Mouse (Mus musculus) neural tube, embryonic 11.5 days (tissue): ENCODE results near the gene Rpl36al. TPM values are rescaled to one million over a fixed set of nuclear protein-coding genes. Genes with fewer than 3 reads are reported as not detected.

ENCODE experiments used
- ATAC-seq: fragments of 200-750 bp; cut with Nextera tagmentation; 2 replicates; pipeline ENCODE4 v1.8.0; 2017; ENCODE audit warnings: moderate number of reproducible peaks, mild to moderate bottlenecking, moderate TSS enrichment, moderate library complexity; ENCODE audit not compliant: insufficient read depth, low FRiP score, low TSS enrichment
- DNase-seq: peaks from one replicate; pipeline ENCODE4 v3.0.0-alpha.2; 2015; ENCODE audit warnings: low spot score
- H3K27ac ChIP-seq: fragments of 300-500 bp; sonication (generic); 2 replicates; pipeline ENCODE4 v1.5.1; 2014; ENCODE audit warnings: low read depth, mild to moderate bottlenecking, low read length
- H3K27me3 ChIP-seq: fragments of 300-500 bp; sonication (generic); 2 replicates; pipeline ENCODE4 v1.6.1; 2014; ENCODE audit warnings: mild to moderate bottlenecking, low read length, mixed read lengths; ENCODE audit not compliant: control insufficient read depth, insufficient read depth
- H3K36me3 ChIP-seq: fragments of 300-500 bp; sonication (generic); 2 replicates; pipeline ENCODE4 v1.6.1; 2014; ENCODE audit warnings: mild to moderate bottlenecking, low read length, moderate library complexity, mixed read lengths; ENCODE audit not compliant: control insufficient read depth, insufficient read depth
- H3K4me1 ChIP-seq: fragments of 300-500 bp; sonication (generic); 2 replicates; pipeline ENCODE4 v1.6.1; 2014; ENCODE audit warnings: low read length, mixed read lengths; ENCODE audit not compliant: control insufficient read depth, insufficient read depth
- H3K4me2 ChIP-seq: fragments of 300-500 bp; sonication (generic); 2 replicates; pipeline ENCODE4 v1.6.1; 2014; ENCODE audit warnings: low read depth, mild to moderate bottlenecking, moderate library complexity
- H3K4me3 ChIP-seq: fragments of 300-500 bp; sonication (generic); 2 replicates; pipeline ENCODE4 v1.5.1; 2014; ENCODE audit warnings: low read depth, low read length
- H3K9ac ChIP-seq: fragments of 300-500 bp; sonication (generic); 2 replicates; pipeline ENCODE4 v1.6.1; 2014; ENCODE audit warnings: mild to moderate bottlenecking, low read length
- H3K9me3 ChIP-seq: fragments of 300-500 bp; sonication (generic); 2 replicates; pipeline ENCODE4 v1.6.1; 2016; ENCODE audit warnings: low read length; ENCODE audit not compliant: control insufficient read depth
- WGBS: fragments of 180-500 bp; shearing (Covaris S2); extraction: QIAGEN DNeasy Blood & Tissue Kit; methylation state at CpG from one replicate; pipeline ENCODE4 v1.1.7; 2014; 5-methylcytosine and 5-hydroxymethylcytosine counted together
- polyA plus RNA-seq: library from polyadenylated mRNA; unstranded; fragments of >200 nt; fragmentation: Nextera tagmentation; extraction: Ambion mirVana; gene quantifications from 2 replicates; pipeline ENCODE4 v1.2.1, GENCODE M21; 2014

Rpl36al gene
- 442 and 491 TPM in 2 replicates for polyA plus RNA-seq

DNA sequence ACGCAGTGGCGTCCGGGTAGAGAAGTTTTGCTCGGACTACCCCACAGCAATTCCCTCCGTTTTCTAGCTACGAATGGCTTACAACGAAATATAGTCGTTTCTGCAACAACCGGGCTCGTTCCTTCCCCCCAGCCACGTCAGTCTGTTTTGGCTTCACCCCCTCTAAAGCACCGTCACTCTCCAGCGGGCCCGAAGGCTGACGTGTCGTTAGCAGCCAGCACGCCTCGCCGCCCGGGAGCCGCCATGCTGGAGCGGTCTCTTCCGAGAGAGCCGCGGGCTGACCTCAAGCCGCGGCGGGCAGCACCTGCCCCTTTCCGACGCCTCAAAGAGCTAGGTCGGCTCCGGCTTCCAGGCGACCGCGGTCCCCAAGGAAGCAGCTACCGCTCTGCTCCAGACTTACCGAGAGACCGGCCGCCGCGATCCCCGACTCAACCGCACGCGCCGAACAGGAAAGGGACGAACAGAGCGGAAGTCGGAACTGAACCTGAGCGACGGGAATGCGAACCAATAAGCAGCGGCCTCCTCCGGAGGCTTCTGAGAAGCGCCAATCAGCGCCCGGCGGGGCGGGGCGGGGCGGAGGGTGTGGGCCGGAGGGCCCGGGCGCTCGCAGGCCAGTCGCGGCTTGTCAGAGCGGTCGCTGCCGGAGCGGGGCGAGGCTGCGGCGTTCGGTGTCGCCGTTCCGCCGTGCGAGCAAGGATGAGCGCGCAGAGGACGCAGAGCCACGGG is at the start of gene Rpl36al, which contains the start of gene Mgat2:
TSS of gene Rpl36al (minus strand) at position 501 of the 726 bp plus-strand sequence.
TSS of gene Mgat2 (plus strand) at position 575 of the 726 bp plus-strand sequence.
- peak within 1 kb of the TSS; percentile 86 for H3K4me3 ChIP-seq
- H3K27ac ChIP-seq: peak within 1 kb of the TSS; percentile 86
- H3K4me1 ChIP-seq: peaks cover 13% of the 10 kb centered on the region
- H3K9me3 ChIP-seq: no peaks in the 10 kb centered on the region
- peak within 1 kb of the TSS; percentile 92 for H3K4me2 ChIP-seq
- WGBS: under 1% methylated on average over 80 of the region's 84 CpGs
- ATAC-seq (peak; percentile 100), DNase-seq (peak; percentile 99)
- no peaks in the 10 kb centered on the region for H3K36me3 ChIP-seq
- H3K27me3 ChIP-seq: no peaks in the 10 kb centered on the region
- peak within 1 kb of the TSS; percentile 88 for H3K9ac ChIP-seq

DNA sequence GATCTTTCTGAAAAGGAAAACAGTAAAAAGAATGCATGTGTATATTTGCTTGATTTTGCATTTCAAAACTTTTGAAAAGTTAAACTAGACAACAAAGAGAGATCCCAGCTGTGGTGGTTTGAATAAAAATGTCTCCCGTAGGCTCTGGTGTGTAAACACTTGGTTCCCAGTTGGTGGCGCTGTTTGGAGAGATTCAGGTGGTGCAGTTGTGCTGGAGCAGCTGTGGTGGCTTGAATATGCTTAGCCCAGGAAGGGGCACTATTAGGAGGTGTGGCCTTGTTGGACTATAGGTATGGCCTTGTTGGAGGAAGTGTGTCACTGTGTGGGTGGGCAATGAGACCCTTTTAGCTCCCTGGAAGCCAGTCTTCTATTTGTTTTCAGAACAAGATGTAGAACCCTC is 45.4 kb upstream of the Rpl36al start:
- Histone ChIP-seq H3K4me1 (peaks cover 5% of the 10 kb centered on the region; the same call in 1 of the 2 replicates), H3K9ac (no peak overlapping the region), H3K27me3 (no peaks in the 10 kb centered on the region), H3K27ac (no peak overlapping the region), H3K4me3 (no peak overlapping the region), H3K36me3 (no peaks in the 10 kb centered on the region), H3K9me3 (no peaks in the 10 kb centered on the region), H3K4me2 (no peak overlapping the region)
- 82% methylated on average over 2 of the region's 2 CpGs for WGBS
- no peak for DNase-seq
- ATAC-seq: no peak

DNA sequence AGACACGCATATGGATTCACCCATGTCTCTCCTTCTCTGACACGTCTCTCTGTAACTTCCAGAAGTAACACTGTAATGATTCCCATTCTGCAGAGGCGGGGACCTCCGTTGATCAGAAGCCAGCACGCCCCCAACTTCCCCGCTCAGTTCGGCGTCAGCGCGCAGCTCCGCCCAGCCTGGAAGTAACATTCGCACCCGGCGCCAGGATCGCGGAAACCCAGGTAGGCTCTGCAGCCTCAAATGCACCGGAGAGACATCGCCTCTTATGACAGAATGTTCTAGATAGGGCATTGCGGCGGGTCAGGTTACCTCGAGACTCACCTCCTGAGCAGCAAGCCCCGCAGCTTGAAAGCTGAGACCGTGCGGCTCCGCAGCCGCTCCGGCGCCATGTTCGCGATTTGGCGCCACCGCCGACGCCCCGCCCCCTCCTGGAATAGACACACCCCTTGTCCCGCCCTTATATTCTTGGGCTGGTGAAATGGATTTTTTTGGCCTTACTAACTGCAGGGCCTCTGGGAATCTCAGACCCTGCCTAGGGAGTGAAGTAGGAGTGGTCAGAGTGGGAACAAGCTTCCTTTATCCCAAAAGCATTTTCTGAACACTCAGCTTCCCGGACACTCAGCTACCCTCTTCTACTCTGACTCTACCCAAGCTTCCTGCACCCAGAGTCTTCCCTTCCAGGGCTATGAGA is 44.0 kb upstream of the Rpl36al start, which contains the start of gene Pole2:
TSS of gene Pole2 (minus strand) at position 420 of the 691 bp plus-strand sequence.
- 0 out of 2 replicates have a peak within 1 kb of the TSS, but pooled peaks have one; percentile 53 for H3K27ac ChIP-seq
- no peaks in the 10 kb centered on the region for H3K27me3 ChIP-seq
- no peaks in the 10 kb centered on the region for H3K36me3 ChIP-seq
- WGBS: 1% methylated on average over 36 of the region's 37 CpGs
- H3K4me2 ChIP-seq: peak within 1 kb of the TSS; percentile 51
- peaks cover 5% of the 10 kb centered on the region; the same call in 1 of the 2 replicates for H3K4me1 ChIP-seq
- peak within 1 kb of the TSS; percentile 61 for H3K4me3 ChIP-seq
- no peaks in the 10 kb centered on the region for H3K9me3 ChIP-seq
- ATAC-seq: peak; percentile 95
- H3K9ac ChIP-seq: peak within 1 kb of the TSS; percentile 66
- DNase-seq: peak; percentile 89

DNA sequence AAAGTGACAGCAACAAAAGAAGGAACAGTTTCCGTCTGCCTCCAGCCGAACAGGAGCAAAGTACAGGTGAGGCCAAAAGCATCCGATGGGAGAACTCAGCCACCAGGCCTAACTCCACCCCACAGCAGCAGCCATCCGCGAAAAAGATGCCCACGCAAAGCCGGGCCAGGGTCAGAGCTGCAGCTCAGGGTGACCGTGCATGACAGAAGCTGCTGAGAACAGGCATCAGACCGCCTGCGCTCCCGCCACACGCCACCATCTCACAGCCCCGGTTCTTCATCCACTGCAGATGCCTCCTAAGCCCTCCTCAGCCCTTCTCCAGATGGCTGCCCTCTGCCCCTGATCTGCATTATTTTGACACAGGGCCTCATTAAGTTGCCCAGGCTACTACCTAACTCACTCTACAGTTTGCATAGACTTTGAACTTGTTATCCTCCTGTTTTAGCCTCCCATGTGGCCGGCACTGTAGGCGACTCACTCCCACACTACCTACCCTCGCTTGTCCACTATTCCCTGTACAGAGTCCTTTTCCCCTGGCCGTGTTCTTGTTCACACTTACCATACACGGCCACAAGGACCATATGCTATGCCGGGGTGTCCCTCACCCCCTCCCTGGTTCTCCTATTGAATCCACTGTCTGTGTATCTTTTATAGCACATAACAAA is 36.9 kb upstream of the Rpl36al start:
- 92% methylated on average over 19 of the region's 19 CpGs for WGBS

DNA sequence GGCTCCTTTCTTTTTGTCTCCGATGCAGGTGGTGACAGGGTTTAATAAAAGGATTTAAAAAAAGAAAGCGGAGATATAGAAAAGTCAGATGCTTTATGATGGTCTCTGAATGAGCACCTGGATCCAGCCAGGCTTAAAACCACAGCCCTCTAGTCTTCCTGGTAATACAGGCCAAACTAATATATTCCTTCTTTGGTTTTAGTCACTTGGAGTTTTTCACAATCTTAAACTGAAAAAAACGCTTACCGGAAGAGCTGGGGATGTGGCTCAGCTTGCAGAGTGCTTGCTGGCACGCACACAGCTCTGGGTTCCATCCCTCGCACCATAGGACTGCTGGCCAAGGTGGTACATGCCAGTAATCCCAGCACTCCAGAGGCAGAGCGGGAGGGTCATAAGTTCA is 32.7 kb upstream of the Rpl36al start:
- Histone ChIP-seq H3K9ac (no peak overlapping the region), H3K27ac (no peak overlapping the region), H3K36me3 (peaks cover 7% of the 10 kb centered on the region), H3K4me3 (no peak overlapping the region), H3K4me2 (no peak overlapping the region), H3K4me1 (no peaks in the 10 kb centered on the region), H3K27me3 (no peaks in the 10 kb centered on the region), H3K9me3 (no peaks in the 10 kb centered on the region)
- 97% methylated on average over 7 of the region's 7 CpGs for WGBS
- ATAC-seq (no peak), DNase-seq (no peak)

More for the DNA sequence above, 36.9 kb upstream of the Rpl36al start:
- ATAC-seq (no peak), DNase-seq (no peak)
- Histone ChIP-seq H3K4me3 (no peak overlapping the region), H3K9me3 (no peaks in the 10 kb centered on the region), H3K4me1 (no peaks in the 10 kb centered on the region), H3K9ac (no peak overlapping the region), H3K27me3 (no peaks in the 10 kb centered on the region), H3K4me2 (no peak overlapping the region), H3K36me3 (peaks cover 2% of the 10 kb centered on the region; the same call in 1 of the 2 replicates), H3K27ac (no peak overlapping the region)

DNA sequence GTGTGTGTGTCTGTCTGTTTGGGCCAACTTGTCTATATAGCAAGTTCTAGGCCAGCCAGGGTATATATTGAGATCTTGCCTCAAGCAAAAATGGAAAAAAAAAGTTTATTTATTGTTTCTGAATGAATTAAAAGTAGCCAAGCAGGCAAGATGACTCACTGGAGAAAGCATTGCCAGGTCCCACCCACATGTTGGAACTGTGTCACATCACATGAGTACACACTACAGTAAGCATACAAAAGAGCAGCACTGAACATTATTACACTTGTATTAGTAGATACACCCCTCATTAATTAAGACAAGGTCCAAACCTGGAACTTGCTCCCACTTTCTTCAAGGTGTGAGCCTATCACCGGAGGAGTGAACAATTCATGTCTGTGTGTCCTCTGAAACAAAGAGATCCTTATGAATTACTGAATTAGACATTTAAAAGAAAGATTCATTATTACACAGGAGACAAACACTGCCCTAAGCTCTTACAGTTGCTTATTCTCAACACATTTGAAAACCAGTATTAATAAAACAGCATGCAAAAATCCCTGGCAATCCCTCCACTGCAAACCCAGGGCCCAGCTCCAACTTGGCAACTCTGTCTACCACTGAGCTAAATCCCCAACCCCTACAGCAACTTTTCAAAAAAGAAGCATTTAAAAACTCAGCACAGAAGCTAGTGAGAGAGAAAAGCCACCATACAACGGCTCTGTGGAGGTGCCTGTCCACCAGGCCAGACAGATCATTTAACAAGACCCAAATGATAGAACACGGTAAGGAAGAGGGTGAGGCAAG is 31.3 kb upstream of the Rpl36al start:
- 87% methylated on average over 3 of the region's 3 CpGs for WGBS
- Histone ChIP-seq H3K4me1 (no peaks in the 10 kb centered on the region), H3K27me3 (no peaks in the 10 kb centered on the region), H3K4me2 (no peak overlapping the region), H3K36me3 (peaks cover 5% of the 10 kb centered on the region; the same call in 1 of the 2 replicates), H3K9me3 (no peaks in the 10 kb centered on the region), H3K9ac (no peak overlapping the region), H3K27ac (no peak overlapping the region), H3K4me3 (no peak overlapping the region)
- DNase-seq (no peak), ATAC-seq (no peak)

DNA sequence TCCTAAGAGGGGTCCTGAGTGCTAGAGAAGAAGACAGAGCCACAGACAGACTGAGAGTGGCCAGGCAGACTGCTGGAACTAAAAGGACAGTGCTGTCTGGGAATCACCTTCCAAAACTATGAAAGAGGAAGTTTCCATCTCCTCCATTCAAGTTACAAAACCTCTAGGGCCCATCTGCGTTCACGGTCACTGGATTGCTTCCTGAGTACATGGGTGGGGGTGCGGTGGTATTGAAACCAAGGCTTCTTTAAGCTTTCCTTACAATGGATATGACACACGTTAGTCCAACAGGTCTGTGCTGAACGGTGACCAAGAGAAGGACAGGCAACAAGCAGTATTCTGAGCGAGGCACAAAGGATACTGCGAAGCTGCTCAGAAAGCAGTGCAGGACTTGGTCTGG is 30.5 kb upstream of the Rpl36al start:
- Histone ChIP-seq H3K9ac (no peak overlapping the region), H3K4me1 (no peaks in the 10 kb centered on the region), H3K9me3 (no peaks in the 10 kb centered on the region), H3K4me3 (no peak overlapping the region), H3K36me3 (peaks cover 5% of the 10 kb centered on the region; the same call in 1 of the 2 replicates), H3K4me2 (no peak overlapping the region), H3K27ac (no peak overlapping the region), H3K27me3 (no peaks in the 10 kb centered on the region)
- DNase-seq (no peak), ATAC-seq (no peak)
- 95% methylated on average over 7 of the region's 7 CpGs for WGBS

DNA sequence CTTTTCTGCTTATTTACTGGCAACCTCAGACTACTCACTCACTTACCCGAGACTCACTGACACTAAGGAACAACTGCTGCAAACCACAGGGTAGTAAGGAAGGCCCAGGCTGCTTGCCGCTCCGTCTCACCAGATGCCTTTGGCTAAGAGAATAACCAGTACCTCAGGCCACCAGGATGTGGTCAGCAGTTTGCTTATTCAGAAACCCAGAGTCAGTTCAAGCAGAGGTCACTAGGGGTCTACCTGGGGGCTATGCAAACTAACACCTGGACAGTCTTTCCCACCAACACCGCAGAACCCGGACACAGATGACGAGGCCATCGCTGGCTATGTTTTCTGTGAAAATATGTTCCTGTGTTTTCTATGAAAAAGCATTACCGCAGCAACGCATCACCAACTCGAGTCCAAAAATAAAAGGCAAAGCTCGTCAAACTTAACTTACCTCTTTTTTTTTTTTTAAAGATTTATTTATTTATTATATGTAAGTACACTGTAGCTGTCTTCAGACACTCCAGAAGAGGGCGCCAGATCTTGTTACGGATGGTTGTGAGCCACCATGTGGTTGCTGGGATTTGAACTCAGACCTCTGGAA is 29.4 kb upstream of the Rpl36al start:
- Histone ChIP-seq H3K4me1 (no peaks in the 10 kb centered on the region), H3K27me3 (no peaks in the 10 kb centered on the region), H3K4me2 (no peak overlapping the region), H3K36me3 (peaks cover 5% of the 10 kb centered on the region; the same call in 1 of the 2 replicates), H3K9me3 (no peaks in the 10 kb centered on the region), H3K27ac (no peak overlapping the region), H3K9ac (no peak overlapping the region), H3K4me3 (no peak overlapping the region)
- ATAC-seq (no peak), DNase-seq (no peak)
- WGBS: 95% methylated on average over 13 of the region's 13 CpGs
